Mouse (Mus musculus) adrenal gland, postnatal 25 days (tissue): ENCODE data around the gene Dhx35. TPM values are rescaled to one million over a fixed set of nuclear protein-coding genes. Genes with fewer than 3 reads are reported as not detected.

ENCODE experiments used
- DNase-seq: peaks from one replicate; pipeline ENCODE4 v3.0.0; 2021; ENCODE audit warnings: mixed read lengths
- total RNA-seq: library from RNA; stranded (reverse); gene quantifications from 2 replicates; pipeline ENCODE4 v1.2.3, GENCODE M21; 2021

The Dhx35 gene
- total RNA-seq, 1 experiment from 2014 or later: 15.3 TPM

GRCm38 (mm10) chr2:158893171-158893853, 98.7 kb downstream of the Dhx35 start:
- DNase-seq: no peak

GRCm38 (mm10) chr2:158898469-158899196, 104.0 kb downstream of the Dhx35 start:
- DNase-seq: no peak

Other genes with a start within 250 kb of the Dhx35 start
- gene Slc32a1, start 184.0 kb upstream of the Dhx35 start, total RNA-seq: not detected in 2 replicates
- gene Actr5, start 169.9 kb upstream of the Dhx35 start, total RNA-seq: 9.9 and 14.8 TPM in 2 replicates
- 15.8 and 19.0 TPM in 2 replicates for gene Ppp1r16b, start 129.4 kb upstream of the Dhx35 start, total RNA-seq
- gene Fam83d, start 26.7 kb upstream of the Dhx35 start, total RNA-seq: 2.3 and 2.8 TPM in 2 replicates